Mouse (Mus musculus) kidney, postnatal 0 days (tissue): Measurements from ENCODE around the gene Map4k1. TPM values are rescaled to one million over a fixed set of nuclear protein-coding genes. Genes with fewer than 3 reads are reported as not detected.

Experiments
- ATAC-seq: fragments of 200-750 bp; cut with Nextera tagmentation; replicated peaks from 2 replicates; pipeline ENCODE4 v1.8.0; 2017; ENCODE audit warnings: low read depth, moderate number of reproducible peaks, moderate TSS enrichment, moderate library complexity; ENCODE audit not compliant: low FRiP score
- DNase-seq: peaks from one replicate; pipeline ENCODE4 v3.0.0-alpha.2; 2016; ENCODE audit warnings: low spot score
- H3K27ac ChIP-seq: fragments of 300-500 bp; sonication (generic); 2 replicates; pipeline ENCODE4 v1.5.1; 2014; ENCODE audit warnings: mild to moderate bottlenecking
- H3K27me3 ChIP-seq: fragments of 300-500 bp; sonication (generic); 2 replicates; pipeline ENCODE4 v1.6.1; 2014; ENCODE audit warnings: low read length, mixed read lengths; ENCODE audit not compliant: insufficient read depth
- H3K36me3 ChIP-seq: fragments of 300-500 bp; sonication (generic); 2 replicates; pipeline ENCODE4 v1.6.1; 2014; ENCODE audit warnings: low read length, mixed read lengths; ENCODE audit not compliant: insufficient read depth
- H3K4me1 ChIP-seq: fragments of 300-500 bp; sonication (generic); replicated peaks from 2 replicates; pipeline ENCODE4 v1.6.1; 2014; ENCODE audit warnings: antibody characterized with exemption, low read length, mixed read lengths; ENCODE audit not compliant: insufficient read depth
- H3K4me2 ChIP-seq: fragments of 300-500 bp; sonication (generic); 2 replicates; pipeline ENCODE4 v1.6.1; 2014; ENCODE audit warnings: mild to moderate bottlenecking, low read length, moderate library complexity, mixed read lengths
- H3K4me3 ChIP-seq: fragments of 300-500 bp; sonication (generic); replicated peaks from 2 replicates; pipeline ENCODE4 v1.5.1; 2014; ENCODE audit warnings: low read depth, low read length
- H3K9ac ChIP-seq: fragments of 300-500 bp; sonication (generic); 2 replicates; pipeline ENCODE4 v1.6.1; 2014; ENCODE audit warnings: low read depth, low read length
- H3K9me3 ChIP-seq: fragments of 300-500 bp; sonication (generic); replicated peaks from 2 replicates; pipeline ENCODE4 v1.6.1; 2016; ENCODE audit warnings: low read length, inconsistent platforms, mixed read lengths
- CTCF ChIP-seq: IDR thresholded peaks from 2 replicates; pipeline ENCODE4 v1.5.1; 2016; ENCODE audit warnings: antibody characterized with exemption, low read depth, mild to moderate bottlenecking, moderate library complexity
- WGBS: fragments of 180-500 bp; shearing (Covaris S2); extraction: QIAGEN DNeasy Blood & Tissue Kit; methylation state at CpG from one replicate; pipeline ENCODE4 v1.1.7; 2014; 5-methylcytosine and 5-hydroxymethylcytosine counted together
- polyA plus RNA-seq: library from polyadenylated mRNA; unstranded; fragments of >200 nt; fragmentation: Nextera tagmentation; extraction: Ambion mirVana; gene quantifications from 2 replicates; pipeline ENCODE4 v1.2.1, GENCODE M21; 2015

Gene Map4k1
- polyA plus RNA-seq, 1 experiment from 2014 or later = 7.6 TPM

- H3K4me3 ChIP-seq = no peak overlapping the region
- peak overlapping the region; percentile 56 for H3K27ac ChIP-seq
- H3K4me1 ChIP-seq = peaks cover 74% of the 10 kb centered on the region
- no peak overlapping the region for H3K4me2 ChIP-seq
- ATAC-seq (no peak), DNase-seq (no peak)
- H3K9ac ChIP-seq = no peak overlapping the region
- no peaks in the 10 kb centered on the region for H3K27me3 ChIP-seq
- no peaks in the 10 kb centered on the region for H3K9me3 ChIP-seq
- H3K36me3 ChIP-seq = 0 out of 2 replicates have a peak, but pooled peaks cover 2% of the 10 kb centered on the region
- TF ChIP-seq CTCF = no peak
- WGBS = 74% methylated on average over 4 of the region's 4 CpGs
Measured at GRCm38 (mm10) chr7:28954773-28955172, 27.1 kb upstream of the Map4k1 start.

DNA sequence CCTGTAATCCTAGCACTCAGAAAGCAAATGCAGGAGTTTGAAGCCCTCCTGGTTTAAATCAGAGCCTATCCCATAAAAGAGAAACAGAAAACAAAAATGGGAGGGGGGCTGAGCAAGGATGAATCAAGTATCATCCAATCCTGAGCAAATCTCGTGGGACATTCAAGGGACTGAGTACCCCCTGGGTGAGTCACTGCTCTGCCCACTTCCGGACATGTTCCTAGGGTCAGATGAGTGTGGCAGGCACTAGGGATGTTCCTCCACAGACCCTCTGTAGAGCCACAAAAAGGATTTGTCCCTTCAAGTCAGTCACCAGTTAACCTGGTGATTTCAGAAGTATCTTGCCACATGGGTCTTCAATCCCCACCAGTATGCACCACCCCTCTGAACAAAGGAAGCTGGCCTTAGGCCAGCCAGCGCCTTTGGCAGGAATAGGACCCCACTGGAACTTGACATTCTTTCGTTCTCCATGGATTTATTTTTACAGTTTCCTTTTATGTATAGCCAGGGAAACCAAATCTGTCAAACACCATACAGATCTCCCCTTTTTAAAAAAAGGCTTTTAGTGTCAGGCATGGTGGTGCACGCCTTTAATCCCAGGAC, 26.5 kb upstream of the Map4k1 start:
- DNase-seq (no peak), ATAC-seq (no peak)
- Histone ChIP-seq H3K4me3 (no peak overlapping the region), H3K4me2 (no peak overlapping the region), H3K9ac (no peak overlapping the region), H3K27me3 (no peaks in the 10 kb centered on the region), H3K9me3 (no peaks in the 10 kb centered on the region), H3K27ac (peak overlapping the region; percentile 56), H3K4me1 (peaks cover 76% of the 10 kb centered on the region), H3K36me3 (0 out of 2 replicates have a peak, but pooled peaks cover 2% of the 10 kb centered on the region)
- TF ChIP-seq CTCF = no peak
- 40% methylated on average over 5 of the region's 5 CpGs for WGBS

DNA sequence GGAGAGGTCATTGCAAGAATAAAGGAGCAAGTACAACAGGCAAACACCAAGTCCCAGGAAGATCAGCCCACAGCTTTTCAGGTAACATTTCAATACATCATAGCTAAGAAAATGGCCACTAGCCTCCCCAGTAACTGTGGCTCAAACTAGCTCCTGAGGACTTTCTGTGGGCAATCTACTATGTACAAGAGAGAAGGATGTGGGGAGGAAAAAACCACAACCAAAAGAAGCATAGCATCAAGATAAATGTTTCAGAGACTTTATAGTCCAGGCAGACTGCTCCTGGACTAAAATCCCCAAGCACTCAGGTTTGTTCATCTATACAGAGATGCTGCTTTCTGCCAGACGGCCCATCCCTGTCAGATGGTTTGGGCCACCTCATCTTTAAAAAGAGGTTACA, 25.6 kb upstream of the Map4k1 start:
- no peaks in the 10 kb centered on the region for H3K9me3 ChIP-seq
- 0 out of 2 replicates have a peak, but pooled peaks cover 2% of the 10 kb centered on the region for H3K36me3 ChIP-seq
- H3K4me2 ChIP-seq = no peak overlapping the region
- H3K4me1 ChIP-seq = peaks cover 67% of the 10 kb centered on the region
- no peak overlapping the region for H3K4me3 ChIP-seq
- 77% methylated on average over 1 of the region's 1 CpGs for WGBS
- peak overlapping the region; percentile 13; the same call in 1 of the 2 replicates for H3K27ac ChIP-seq
- no peaks in the 10 kb centered on the region for H3K27me3 ChIP-seq
- no peak for TF ChIP-seq CTCF
- no peak for DNase-seq
- no peak for ATAC-seq
- no peak overlapping the region for H3K9ac ChIP-seq

DNA sequence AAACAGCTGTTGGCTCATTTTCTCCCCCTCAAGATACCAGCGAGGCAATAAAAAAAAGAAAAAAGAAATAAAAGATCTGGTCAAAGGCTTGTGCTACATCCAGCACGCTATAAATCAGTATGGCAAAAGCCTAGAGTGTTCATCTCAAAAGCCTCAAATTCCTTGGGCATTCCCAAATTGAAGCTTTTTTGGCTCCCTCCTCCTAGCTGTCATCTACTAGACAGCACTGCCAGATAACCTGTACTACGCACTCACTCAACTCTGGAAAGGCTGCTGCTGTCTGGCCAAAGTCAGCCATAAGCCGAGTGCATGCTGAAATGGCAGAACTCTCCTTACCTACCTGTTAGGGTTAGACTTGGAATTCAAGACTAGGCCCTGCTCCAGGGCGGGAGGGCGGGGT, 24.6 kb upstream of the Map4k1 start:
- Histone ChIP-seq H3K4me1 (peaks cover 57% of the 10 kb centered on the region), H3K9me3 (no peaks in the 10 kb centered on the region), H3K9ac (no peak overlapping the region), H3K4me2 (no peak overlapping the region), H3K36me3 (no peaks in the 10 kb centered on the region), H3K27ac (no peak overlapping the region), H3K4me3 (no peak overlapping the region), H3K27me3 (no peaks in the 10 kb centered on the region)
- WGBS = 55% methylated on average over 6 of the region's 6 CpGs
- TF ChIP-seq CTCF = no peak
- DNase-seq (no peak), ATAC-seq (no peak)

- Histone ChIP-seq H3K4me3 (no peak overlapping the region), H3K9me3 (no peaks in the 10 kb centered on the region), H3K4me1 (peaks cover 49% of the 10 kb centered on the region), H3K4me2 (peak overlapping the region; percentile 91), H3K36me3 (no peaks in the 10 kb centered on the region), H3K27ac (0 out of 2 replicates have a peak overlapping the region, but pooled peaks have one; percentile 31), H3K9ac (no peak overlapping the region), H3K27me3 (no peaks in the 10 kb centered on the region)
- WGBS = 63% methylated on average over 1 of the region's 1 CpGs
- no peak for TF ChIP-seq CTCF
- ATAC-seq (no peak), DNase-seq (no peak)
Measured at GRCm38 (mm10) chr7:28957997-28958725, 23.7 kb upstream of the Map4k1 start.

DNA sequence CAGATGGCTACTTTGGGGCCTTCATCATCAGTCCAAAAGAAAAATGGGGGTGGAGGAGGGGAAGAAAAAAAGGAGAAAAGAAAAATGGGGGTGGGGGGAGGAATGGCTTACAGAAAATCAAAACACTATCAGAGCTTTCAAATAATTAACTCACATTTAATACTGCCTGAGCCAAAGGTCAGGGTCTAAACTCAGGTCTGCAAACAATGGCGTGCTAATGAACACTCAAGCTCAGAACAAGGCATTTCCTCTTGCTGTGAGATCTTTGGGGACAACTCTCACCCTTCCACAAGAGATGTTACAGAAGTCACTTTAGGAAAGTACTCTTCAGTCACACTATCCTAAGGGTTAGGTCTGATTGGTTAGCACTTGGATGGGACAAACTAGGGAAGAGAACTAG, 23.1 kb upstream of the Map4k1 start:
- Histone ChIP-seq H3K4me3 (peak overlapping the region; percentile 99), H3K36me3 (no peaks in the 10 kb centered on the region), H3K27me3 (no peaks in the 10 kb centered on the region), H3K9ac (peak overlapping the region; percentile 94; the same call in 1 of the 2 replicates), H3K27ac (peak overlapping the region; percentile 47), H3K4me1 (peaks cover 44% of the 10 kb centered on the region), H3K9me3 (no peaks in the 10 kb centered on the region), H3K4me2 (peak overlapping the region; percentile 91)
- DNase-seq (no peak), ATAC-seq (no peak)
- no peak for TF ChIP-seq CTCF
- 19% methylated on average over 1 of the region's 1 CpGs for WGBS
